Mouse (Mus musculus): ENCODE results near the gene Ccdc113. TPM values are rescaled to one million over a fixed set of nuclear protein-coding genes. Genes with fewer than 3 reads are reported as not detected.

Ccdc113 gene
- 1 to 10 TPM in 1 of 2 experiments, under 1 TPM in 1; 0.76 to 1.2 TPM for total RNA-seq (2021)
- long read RNA-seq, experiment 1, partial matches to known transcripts: 0 of 2 reads
- long read RNA-seq, experiment 1, other reads (novel, unspliced or antisense): 0 of 2 reads
- long read RNA-seq, experiment 2, partial matches to known transcripts: 0 of 1 reads
- long read RNA-seq, experiment 2, other reads (novel, unspliced or antisense): 0 of 1 reads

- peak; percentile 82 for DNase-seq
Observed at GRCm38 (mm10) chr8:95533584-95534387, at the start of gene Ccdc113. Ccdc113 (plus strand) TSS chr8:95534085.

GRCm38 (mm10) chr8:95487800-95488697 lies 45.8 kb upstream of the Ccdc113 start:
- DNase-seq: peak; percentile 27

DNA sequence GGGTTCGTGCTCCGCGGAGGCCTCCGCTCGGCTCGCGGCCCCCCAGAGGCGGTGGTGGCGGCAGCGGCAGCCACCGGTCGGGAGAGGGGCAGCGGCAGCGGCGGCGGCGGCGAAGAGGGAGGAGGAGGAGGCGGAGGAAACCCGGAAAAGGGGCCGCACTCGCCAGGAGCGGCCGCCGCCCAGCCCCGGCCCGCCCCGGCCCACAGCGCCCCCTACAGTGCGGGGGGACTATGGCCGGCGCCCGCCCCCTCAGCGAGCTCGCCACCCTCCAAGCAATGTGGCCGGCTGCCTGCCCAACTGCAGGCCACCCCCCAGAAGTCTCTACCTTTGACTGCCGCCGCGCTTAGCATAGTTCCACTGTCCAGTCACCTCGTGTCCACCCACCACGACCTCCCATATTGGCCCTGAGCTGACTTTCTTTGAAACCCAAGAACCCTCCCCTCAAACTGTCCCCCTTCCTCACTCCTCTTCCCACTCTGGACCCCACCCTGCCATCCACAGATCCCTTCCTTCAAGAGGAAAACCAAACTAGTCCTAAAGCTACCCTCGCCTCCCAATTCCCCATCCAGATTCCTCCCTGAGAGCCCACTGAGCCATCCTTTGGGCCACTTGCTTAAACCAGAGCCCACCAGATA lies 45.1 kb upstream of the Ccdc113 start:
- DNase-seq: peak; percentile 96

DNA sequence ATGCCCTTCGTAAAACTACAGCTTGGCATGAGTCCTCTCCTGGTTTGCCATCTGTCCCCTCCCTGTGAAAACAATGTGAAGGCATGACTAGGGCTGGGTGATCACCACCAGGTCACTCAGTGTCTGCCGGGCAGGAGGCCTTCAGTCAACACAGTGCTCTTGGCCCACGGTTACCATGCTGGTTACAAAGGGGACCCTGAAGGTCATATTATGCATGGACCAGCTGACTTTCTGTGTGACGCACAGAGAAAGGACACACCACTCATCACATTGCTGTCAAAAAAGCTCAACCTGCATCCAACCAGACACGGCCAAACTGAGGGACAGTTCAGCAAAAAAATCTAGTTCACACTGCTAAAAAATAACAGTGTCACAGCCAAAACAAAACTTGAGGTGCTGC lies 43.9 kb upstream of the Ccdc113 start, which contains the start of gene Csnk2a2:
TSS of gene Csnk2a2 (minus strand) at position 34 of the 400 bp plus-strand sequence.
- peak; percentile 54 for DNase-seq

DNA sequence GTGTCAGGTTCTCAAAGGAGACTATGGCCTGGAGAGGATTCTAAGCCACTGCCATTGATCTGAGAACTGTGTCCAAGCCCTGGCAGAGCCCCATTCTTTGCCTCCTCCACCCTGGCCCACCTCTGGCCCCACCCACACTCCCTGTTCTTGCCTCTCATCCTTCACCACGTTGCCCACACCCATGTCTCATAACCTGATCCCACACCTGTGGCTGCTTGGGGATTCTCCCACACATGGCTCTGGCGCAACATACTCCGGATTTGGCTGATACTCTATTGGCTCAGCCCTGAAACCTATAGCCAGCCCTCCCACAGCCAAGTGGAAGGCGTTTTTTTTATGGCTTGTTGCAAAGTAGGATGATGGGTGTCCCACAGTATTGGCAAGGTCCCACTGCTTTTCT lies 41.8 kb upstream of the Ccdc113 start:
- DNase-seq: no peak

DNA sequence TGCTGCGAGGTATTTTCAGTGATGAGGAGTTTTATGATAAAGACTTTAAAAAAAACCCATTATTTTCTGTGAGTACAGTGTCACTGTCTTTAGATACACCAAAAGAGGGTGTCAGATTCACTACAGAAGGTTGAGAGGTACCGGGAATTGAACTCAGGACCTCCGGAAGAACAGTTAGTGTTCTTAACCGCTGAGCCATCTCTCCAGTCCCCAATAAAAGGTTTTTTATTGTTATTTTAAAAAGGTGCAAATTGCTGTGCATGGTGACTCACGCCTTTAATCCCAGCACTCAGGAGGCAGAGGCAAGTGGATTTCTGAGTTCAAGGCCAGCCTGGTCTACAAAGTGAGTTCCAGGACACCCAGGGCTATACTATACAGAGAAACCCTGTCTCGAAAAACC lies 38.4 kb upstream of the Ccdc113 start:
- DNase-seq: no peak

DNA sequence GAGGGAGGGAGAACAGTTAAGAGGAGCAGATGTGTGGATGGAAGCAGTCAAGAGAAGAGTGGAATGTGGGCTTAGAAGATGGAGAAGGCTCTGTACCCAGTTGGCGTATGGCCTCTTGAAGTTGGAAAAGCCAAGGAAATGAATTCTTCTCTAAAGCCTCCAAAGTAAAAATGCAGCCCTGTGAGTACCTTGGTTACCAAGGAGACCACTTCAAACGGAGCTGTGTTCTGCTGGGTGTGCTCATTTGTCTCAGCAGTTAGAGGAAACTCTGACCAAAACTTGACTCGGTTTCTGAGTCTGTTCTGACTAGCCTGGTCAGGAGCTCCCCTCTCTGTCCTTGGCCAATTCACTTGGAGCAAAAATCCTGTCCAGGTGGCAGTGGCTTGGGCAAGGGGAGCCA lies 37.5 kb upstream of the Ccdc113 start:
- DNase-seq: no peak

GRCm38 (mm10) chr8:95497821-95498220 lies 36.1 kb upstream of the Ccdc113 start:
- DNase-seq: peak; percentile 66

DNA sequence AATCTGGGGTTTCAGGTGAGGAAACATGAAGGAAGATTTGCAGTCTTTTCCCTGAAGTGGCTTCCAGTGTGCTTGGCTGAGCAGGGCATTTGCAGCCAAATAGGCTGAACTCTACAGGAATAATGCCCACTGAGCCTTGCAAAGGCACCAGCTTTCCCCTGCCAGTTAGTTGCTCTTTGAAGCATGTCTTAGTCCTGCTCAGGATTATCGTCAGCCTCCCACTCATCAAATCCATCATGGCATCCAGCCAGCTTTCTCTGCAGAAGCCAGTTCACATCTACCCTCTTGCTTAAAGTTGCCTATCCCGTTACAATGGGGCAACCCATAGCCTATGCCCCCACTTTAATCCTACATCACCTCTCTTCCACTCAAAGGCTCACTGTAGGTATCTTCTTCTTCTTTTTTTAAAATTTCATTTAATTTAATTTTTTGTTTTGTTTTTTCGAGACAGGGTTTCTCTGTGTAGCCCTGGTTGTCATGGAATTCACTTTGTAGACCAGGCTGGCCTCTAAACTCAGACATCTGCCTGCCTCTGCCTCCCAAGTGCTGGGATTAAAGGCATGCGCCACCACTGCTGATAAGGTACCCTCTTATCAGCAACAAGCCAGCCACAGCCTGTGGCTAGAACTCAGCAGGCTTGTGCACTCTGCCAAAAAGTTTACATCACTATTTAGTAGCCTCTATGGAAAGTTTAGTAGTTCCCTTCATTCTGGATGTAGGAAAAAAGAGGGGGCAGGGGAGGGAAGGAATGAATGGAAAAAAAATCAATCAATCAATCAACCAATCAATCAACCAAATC lies 34.4 kb upstream of the Ccdc113 start:
- DNase-seq: no peak

DNA sequence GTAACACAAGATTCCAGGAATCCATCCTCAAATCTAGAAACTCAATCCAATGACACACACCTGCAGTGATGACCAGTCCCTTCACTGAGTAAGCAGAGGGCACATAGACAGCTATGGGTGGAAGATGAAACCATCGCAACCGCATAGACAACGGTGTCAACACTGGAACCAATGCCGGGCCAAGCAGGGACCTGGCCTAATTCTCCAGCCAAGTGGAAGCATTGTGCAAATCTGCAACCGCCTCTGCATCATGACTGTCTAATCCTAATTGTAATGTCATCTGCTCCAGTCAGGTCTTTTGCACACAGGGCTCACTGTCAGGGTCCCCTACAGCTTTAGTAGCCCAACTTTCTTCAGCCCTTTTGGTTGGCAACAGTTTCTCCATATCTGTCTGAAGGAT lies 33.4 kb upstream of the Ccdc113 start:
- DNase-seq: no peak

DNA sequence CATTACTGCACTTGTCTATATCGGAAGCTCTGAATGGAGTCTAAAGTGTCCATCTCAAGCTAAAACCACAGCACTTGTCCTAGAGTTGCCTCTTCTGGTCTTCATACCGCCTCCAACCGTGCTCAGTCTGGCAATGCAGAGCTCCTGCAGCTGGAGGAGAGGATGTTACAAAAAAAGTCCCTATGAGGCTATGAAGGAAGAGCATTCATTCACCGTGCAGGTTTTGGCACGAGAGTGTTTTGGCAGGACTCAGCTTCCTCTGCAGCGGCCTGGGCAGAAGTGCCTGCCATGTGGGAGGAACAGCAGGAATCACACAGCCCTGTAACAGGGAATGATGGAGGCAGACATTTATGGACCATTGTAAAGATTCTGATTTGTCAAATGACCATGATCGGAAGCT lies 31.5 kb upstream of the Ccdc113 start:
- DNase-seq: no peak

- no peak for DNase-seq
Observed at GRCm38 (mm10) chr8:95504835-95505234, 29.1 kb upstream of the Ccdc113 start.

GRCm38 (mm10) chr8:95505606-95506005 lies 28.3 kb upstream of the Ccdc113 start:
- DNase-seq: no peak

DNA sequence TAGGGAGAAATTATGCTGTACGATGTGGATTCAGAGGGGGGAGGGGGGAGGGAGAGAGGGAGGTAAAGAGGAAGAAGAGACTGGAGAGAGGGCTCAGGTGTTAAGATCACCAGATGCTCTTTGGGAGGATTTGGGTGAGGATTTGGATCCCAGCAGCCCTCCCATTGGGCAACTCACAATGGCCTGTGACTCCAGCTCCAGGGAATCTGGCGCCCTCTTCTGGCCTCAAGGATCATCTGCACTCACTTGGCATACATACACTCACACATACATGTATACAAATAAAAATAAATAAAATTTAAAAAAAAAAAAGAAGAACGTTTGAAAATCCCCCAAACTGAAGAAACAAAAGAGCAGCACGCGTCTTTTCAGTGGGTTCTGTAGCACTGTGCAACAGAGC lies 27.6 kb upstream of the Ccdc113 start:
- DNase-seq: no peak

DNA sequence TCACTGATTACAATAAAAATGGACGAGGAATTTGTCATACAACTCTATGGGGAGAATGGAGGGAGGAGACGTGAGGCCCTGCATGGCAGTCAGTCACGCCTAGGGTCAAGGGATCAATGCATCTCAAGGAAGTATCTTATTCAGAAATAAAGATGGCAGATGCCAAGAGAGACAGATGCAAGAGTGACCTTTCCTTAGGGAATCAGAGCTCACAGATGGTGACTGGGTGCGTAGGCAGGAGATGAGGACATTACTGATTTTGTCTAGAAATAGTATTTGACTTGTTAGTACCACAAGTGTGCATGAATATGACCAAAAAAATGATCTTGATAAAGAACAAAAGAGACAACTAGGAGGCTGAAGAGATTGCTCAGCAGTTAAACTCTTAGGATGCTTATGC lies 21.6 kb upstream of the Ccdc113 start:
- DNase-seq: no peak

DNA sequence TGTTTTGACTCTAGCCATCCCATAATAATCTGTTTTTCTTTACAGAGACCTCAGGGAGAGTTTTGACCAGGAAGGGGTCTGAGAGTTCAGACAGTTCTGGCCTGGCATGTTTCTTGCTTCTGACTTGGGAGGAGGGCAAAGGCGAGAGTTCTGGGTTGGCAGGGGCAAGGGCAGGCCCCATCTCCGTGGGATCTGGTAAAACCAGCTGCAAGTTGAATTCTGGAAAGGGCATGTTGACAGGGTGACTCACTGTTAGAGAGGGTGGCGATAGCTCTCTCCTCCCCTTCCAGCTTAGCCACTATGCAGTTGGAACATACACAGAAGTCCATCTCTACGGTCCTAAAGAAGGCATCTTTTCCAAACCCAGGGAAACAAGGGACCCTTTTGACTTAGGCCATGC lies 20.7 kb upstream of the Ccdc113 start:
- DNase-seq: no peak

- DNase-seq: no peak
Observed at GRCm38 (mm10) chr8:95516928-95517327, 17.0 kb upstream of the Ccdc113 start.

GRCm38 (mm10) chr8:95523991-95524390 lies 9.9 kb upstream of the Ccdc113 start:
- DNase-seq: no peak

DNA sequence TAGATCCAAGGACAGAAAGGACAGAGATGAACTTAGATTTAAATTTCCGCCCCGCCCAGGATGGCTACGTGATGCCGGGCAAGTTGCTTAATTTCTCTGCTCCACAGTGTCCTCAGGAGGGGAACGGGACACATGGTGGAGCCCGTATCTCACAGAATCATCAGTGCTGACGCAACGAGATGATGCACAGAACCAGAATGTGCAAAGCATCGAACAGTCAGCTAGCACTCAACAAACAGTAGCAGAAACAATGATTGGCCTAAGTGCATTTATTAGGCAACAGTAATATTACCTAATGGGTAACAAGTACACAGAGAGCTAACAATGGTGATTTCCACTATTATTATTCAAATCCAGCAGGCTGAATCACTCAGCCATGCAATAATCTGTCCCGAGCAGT lies 5.7 kb upstream of the Ccdc113 start:
- no peak for DNase-seq

GRCm38 (mm10) chr8:95528750-95529310 lies 5.1 kb upstream of the Ccdc113 start:
- no peak for DNase-seq

- no peak for DNase-seq
Observed at GRCm38 (mm10) chr8:95532206-95532605, 1.7 kb upstream of the Ccdc113 start.

Data from adrenal gland, postnatal 10 days (tissue).